Mouse (Mus musculus) natural killer cell, adult 2 months (primary cell): Measurements from ENCODE around the gene 2610528A11Rik.

Experiments
- DNase-seq, 2 experiments: peaks; one replicate each; pipeline ENCODE4 v3.0.0; 2022; ENCODE audit warnings: low spot score in 2 of 2

Gene 2610528A11Rik

DNA sequence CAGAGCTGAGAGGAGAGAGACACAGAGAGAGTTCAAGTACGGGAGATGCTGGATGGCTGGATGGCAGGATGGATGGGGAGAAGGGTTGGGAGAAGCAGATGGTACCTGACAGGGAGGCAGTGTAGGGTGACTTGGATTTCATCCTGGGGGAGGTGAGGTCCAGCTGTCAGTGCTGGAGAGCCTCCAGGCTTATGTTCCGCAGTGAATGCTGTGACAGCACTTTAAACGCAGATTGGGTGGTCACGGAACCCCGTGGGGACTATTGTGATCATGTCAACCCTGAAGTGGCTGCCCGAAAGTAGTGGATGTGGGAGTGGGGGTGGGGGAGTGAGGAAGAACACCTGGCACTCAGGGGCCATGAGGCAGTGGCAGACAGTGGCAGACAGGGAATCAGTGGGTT is 19.4 kb downstream of the 2610528A11Rik start:
- DNase-seq: no peak

DNA sequence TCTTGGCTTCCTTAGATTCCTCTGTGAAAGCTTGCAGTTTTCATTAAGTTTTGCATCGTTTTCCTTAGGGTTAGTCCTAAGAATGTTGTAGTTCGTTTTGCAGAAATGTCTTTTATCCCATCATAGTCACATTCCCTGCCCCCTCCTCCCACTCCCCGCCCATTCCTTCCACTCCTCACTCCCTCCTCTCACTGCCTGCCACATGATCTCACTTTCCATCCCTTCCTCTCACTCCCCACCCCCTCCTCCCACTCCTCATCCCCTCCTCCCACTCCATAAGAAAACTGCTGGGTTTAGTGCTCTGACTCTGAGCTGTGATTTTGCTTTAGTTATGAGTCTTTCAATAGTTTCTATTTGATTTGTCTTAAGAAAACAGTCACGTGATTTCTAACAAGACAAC is 30.1 kb downstream of the 2610528A11Rik start:
- no peak for DNase-seq

DNA sequence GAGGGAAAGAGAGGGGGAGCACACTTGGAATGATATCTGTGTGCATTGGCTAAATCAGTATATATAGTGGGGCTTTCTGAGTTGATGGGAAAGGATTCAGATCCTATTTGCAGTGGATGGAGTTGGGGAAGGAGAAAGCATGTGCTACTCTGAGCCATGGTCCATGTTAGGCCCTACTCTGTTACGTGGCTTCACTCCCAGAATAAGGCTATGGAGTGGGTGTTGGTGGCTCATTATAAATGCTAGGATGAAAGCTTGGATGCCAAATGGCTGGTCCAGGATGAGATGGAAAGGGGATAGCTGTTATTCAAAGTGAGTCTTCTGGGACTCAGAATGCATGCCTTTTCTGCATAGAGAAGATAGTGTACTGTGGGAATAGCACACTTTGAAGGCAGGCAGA is 33.1 kb downstream of the 2610528A11Rik start:
- no peak for DNase-seq

DNA sequence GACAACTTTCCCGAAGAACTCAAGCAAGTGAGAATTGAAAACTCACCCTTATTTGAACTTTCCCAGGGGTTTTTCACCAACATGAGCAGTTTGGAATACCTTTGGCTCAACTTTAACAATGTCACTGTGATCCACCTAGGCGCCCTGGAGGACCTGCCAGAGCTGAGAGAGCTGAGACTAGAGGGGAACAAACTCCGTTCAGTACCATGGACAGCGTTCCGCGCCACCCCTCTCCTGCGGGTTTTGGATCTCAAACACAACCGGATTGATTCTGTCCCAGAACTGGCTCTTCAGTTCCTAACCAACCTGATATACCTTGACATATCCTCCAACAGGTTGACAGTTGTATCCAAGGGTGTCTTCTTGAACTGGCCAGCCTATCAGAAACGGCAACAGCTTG is 45.3 kb downstream of the 2610528A11Rik start:
- no peak for DNase-seq

DNA sequence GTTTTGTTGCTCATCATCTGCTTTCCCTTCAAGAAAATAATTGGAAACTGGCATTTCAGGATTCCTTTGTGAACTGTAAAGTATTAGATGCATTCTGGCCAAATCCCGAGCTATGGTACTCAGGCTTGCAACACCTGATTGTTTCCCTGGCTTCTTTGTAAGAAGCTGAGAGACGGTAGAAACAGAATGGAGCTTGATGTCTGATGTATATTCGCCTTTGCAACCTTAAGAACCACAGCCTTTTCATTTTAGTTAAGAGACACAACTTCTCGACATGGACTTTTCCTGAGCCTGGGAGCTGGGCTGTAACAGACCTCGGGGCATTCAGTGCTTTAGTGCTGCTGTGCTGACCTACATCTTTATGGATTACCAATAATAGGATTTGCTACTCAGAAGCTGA is 46.2 kb downstream of the 2610528A11Rik start, which contains the start of gene Lrit2:
Gene Lrit2 (plus strand): TSS at position 301 of the 400 bp plus-strand sequence.
- no peak for DNase-seq

DNA sequence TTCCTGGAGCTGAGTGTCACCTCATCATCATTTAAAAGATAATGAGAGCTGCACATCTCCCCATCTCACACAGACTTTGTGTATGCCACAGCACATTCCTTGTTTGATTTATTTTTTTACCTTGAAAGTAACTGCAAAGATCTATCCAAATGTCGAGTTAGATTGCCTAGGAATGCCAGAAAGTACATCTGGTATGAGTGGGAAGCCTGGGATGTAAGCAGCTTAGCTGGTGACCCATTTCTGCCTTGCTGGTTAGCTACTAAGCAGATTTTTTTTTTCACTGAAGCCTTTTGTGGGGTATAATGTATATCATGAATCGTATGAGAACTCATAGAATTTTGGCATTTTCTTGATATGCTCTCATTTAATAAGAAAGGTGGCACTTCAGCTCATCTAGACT is 47.2 kb downstream of the 2610528A11Rik start:
- no peak for DNase-seq

DNA sequence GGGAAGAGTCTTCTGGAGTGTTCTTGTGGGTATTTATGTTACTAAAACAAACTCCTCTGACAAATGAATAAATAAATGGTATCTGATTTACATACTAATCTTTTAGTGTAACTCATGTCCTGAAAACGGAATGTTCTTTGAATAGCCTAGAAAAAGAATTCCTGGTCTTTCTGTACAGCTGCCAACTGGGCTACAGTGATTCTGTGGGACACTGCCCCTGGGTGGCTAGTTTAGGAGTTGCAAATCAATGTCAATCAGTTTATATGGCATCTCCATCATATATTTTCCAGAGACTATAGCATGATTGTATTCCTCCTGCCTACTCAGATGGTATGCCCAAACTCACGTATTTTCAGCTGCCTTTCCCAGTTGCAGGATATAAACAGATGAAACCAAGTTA is 49.0 kb downstream of the 2610528A11Rik start:
- DNase-seq: no peak
